Comparison of ENCODE assay signal across 12 mouse cellular contexts in the genomic region with DNA sequence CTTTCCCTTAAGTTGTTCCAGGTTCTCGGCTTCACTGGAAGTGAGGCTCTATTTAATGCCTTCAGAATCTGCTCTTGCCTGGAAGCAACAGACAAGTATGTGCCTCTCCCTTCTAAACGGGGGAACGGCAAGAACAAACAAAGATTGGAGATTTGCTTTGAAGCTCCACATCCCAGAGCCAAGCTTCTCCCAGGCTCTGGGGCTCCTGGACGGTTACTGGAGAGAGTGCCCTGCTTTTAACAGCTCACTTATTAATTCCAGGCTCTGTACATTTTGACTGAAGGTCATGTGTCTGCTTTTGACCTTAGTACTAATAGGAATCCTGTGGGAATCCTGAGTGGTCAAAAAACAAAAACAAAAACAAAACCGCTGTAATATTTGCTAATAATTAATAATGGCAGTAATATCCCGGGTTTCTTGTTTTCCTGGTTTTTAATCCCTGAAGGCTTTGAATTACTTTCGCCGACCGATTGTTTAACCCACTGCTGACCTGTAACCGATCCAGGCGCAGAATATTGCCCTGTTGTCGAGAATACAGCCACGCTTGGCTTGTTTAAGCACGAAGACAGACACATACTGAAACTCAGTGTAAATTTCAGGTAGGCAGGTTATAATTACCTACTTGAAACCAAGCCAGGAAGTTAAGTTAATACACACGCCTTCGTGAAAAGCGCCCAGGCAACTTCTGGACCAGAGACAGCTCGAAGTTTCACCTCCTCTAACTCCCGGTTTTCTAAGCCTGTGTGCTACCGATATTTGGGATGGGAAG. TPM values are rescaled to one million over a fixed set of nuclear protein-coding genes. Genes with fewer than 3 reads are reported as not detected.
A peak's percentile ranks its signal among the peaks of the same experiment; 100 is the strongest.
DNase-seq lines count a peak whose midpoint lies in the region; ATAC-seq lines count a peak whose summit lies in the region.
"Had no signal": no experiment of that assay in that cellular context is flagged by ENCODE, and none has a peak within 500 bp of the region (broad histone marks: within the 10 kb centered on the region; RNA-seq: fewer than 3 reads in every experiment).

No protein-coding gene starts in this region.

- peaks cover 6% of the 10 kb centered on the region for H3K4me1 ChIP-seq in embryonic facial prominence, embryonic 11.5 days (ENCODE audit: control insufficient read depth, insufficient read depth, low read length)
- H3K4me1 ChIP-seq in kidney, embryonic 14.5 days (ENCODE audit: control insufficient read depth, insufficient read depth, low read length): peaks cover 33% of the 10 kb centered on the region
- H3K4me1 ChIP-seq in limb, embryonic 15.5 days: peaks cover 34% of the 10 kb centered on the region
- peaks cover 26% of the 10 kb centered on the region for H3K4me1 ChIP-seq in forebrain, embryonic 13.5 days

- 32% methylated on average over 20 of the region's 20 CpGs for WGBS in embryonic facial prominence, embryonic 11.5 days
- 24% methylated on average over 20 of the region's 20 CpGs for WGBS in kidney, embryonic 14.5 days
- 18% methylated on average over 20 of the region's 20 CpGs for WGBS in limb, embryonic 15.5 days
- WGBS in forebrain, embryonic 13.5 days: 75% methylated on average over 20 of the region's 20 CpGs

- peak overlapping the region; percentile 67; the same call in 1 of the 2 replicates for H3K27ac ChIP-seq in embryonic facial prominence, embryonic 11.5 days (replicated peaks; ENCODE audit: low read depth, low read length)
- H3K27ac ChIP-seq in kidney, embryonic 14.5 days (ENCODE audit: low read depth, low read length): peak overlapping the region; percentile 82
- H3K27ac ChIP-seq in limb, embryonic 15.5 days: peak overlapping the region; percentile 81
- no peak overlapping the region for H3K27ac ChIP-seq in forebrain, embryonic 13.5 days

- no peaks in the 10 kb centered on the region for H3K9me3 ChIP-seq in embryonic facial prominence, embryonic 11.5 days (replicated peaks; ENCODE audit: control insufficient read depth, low read length)
- H3K9me3 ChIP-seq in kidney, embryonic 14.5 days (ENCODE audit: control insufficient read depth, low read length): no peaks in the 10 kb centered on the region
- no peaks in the 10 kb centered on the region for H3K9me3 ChIP-seq in limb, embryonic 15.5 days
- no peaks in the 10 kb centered on the region for H3K9me3 ChIP-seq in forebrain, embryonic 13.5 days (replicated peaks)

- no peaks in the 10 kb centered on the region for H3K36me3 ChIP-seq in embryonic facial prominence, embryonic 11.5 days (replicated peaks; ENCODE audit: control insufficient read depth, insufficient read depth, low read depth, low read length)
- no peaks in the 10 kb centered on the region for H3K36me3 ChIP-seq in kidney, embryonic 14.5 days (ENCODE audit: control insufficient read depth, insufficient read depth, low read length)
- H3K36me3 ChIP-seq in limb, embryonic 15.5 days: no peaks in the 10 kb centered on the region
- H3K36me3 ChIP-seq in forebrain, embryonic 13.5 days (ENCODE audit: poor library complexity, severe bottlenecking): no peaks in the 10 kb centered on the region

- H3K4me2 ChIP-seq in embryonic facial prominence, embryonic 11.5 days (ENCODE audit: low read depth, low read length): no peak overlapping the region
- H3K4me2 ChIP-seq in kidney, embryonic 14.5 days (replicated peaks; ENCODE audit: low read depth, low read length): 0 out of 2 replicates have a peak overlapping the region, but pooled peaks have one; percentile 12
- H3K4me2 ChIP-seq in limb, embryonic 15.5 days: peak overlapping the region; percentile 10
- no peak overlapping the region for H3K4me2 ChIP-seq in forebrain, embryonic 13.5 days

- no peak for ATAC-seq in embryonic facial prominence, embryonic 11.5 days (replicated peaks; ENCODE audit: insufficient number of reproducible peaks, low FRiP score, low TSS enrichment, low read depth)
- no peak for ATAC-seq in kidney, embryonic 14.5 days (ENCODE audit: low FRiP score, low TSS enrichment)
- no peak for ATAC-seq in limb, embryonic 15.5 days (ENCODE audit: insufficient number of reproducible peaks, low FRiP score, low TSS enrichment, low read depth)
- no peak for ATAC-seq in forebrain, embryonic 13.5 days
- ATAC-seq: forebrain, postnatal 0 days had no signal

- DNase-seq in A20 (ENCODE audit: low read depth, low spot score): peak; percentile 81
- DNase-seq in embryonic facial prominence, embryonic 11.5 days (ENCODE audit: low spot score): peak; percentile 45
- no peak for DNase-seq in urinary bladder, adult 18-20 months (ENCODE audit: low spot score in 2 of 2)
- DNase-seq in adrenal gland, postnatal 25 days: no peak
- DNase-seq: forebrain, postnatal 0 days; heart, adult 11 months; heart, postnatal 36 days had no signal

- H3K27me3 ChIP-seq in embryonic facial prominence, embryonic 11.5 days (ENCODE audit: control insufficient read depth, insufficient read depth, low read length): no peaks in the 10 kb centered on the region
- H3K27me3 ChIP-seq in kidney, embryonic 14.5 days (ENCODE audit: control insufficient read depth, insufficient read depth, low read length): no peaks in the 10 kb centered on the region
- H3K27me3 ChIP-seq in limb, embryonic 15.5 days: no peaks in the 10 kb centered on the region
- no peaks in the 10 kb centered on the region for H3K27me3 ChIP-seq in forebrain, embryonic 13.5 days

- peak overlapping the region; percentile 23; the same call in 1 of the 2 replicates for H3K9ac ChIP-seq in embryonic facial prominence, embryonic 11.5 days (replicated peaks; ENCODE audit: low read length)
- no peak overlapping the region for H3K9ac ChIP-seq in kidney, embryonic 14.5 days (ENCODE audit: low read depth, low read length)
- no peak overlapping the region for H3K9ac ChIP-seq in limb, embryonic 15.5 days
- no peak overlapping the region for H3K9ac ChIP-seq in forebrain, embryonic 13.5 days
- H3K9ac ChIP-seq: forebrain, postnatal 0 days had no signal

- H3K4me3 ChIP-seq in embryonic facial prominence, embryonic 11.5 days (ENCODE audit: low read depth, low read length): no peak overlapping the region
- no peak overlapping the region for H3K4me3 ChIP-seq in kidney, embryonic 14.5 days (ENCODE audit: low read length)
- H3K4me3 ChIP-seq in limb, embryonic 15.5 days: no peak overlapping the region
- no peak overlapping the region for H3K4me3 ChIP-seq in forebrain, embryonic 13.5 days

RNA-seq across cellular contexts. Expression of a gene that starts 7.3 kb away (rescaled TPM):
- polyA plus RNA-seq in embryonic facial prominence, embryonic 11.5 days (2014; fragmentation: Nextera tagmentation; extraction: Ambion mirVana): not detected in 2 replicates
- polyA plus RNA-seq in kidney, embryonic 14.5 days (2014; fragmentation: Nextera tagmentation; extraction: Ambion mirVana): 0.47 TPM in 1 of 2 replicates, not detected in the other
- polyA plus RNA-seq in limb, embryonic 15.5 days (2015; fragmentation: Nextera tagmentation; extraction: Ambion mirVana): 1.2 and 3.7 TPM in 2 replicates
- 6.7 and 7.4 TPM in 2 replicates for total RNA-seq in adrenal gland, postnatal 25 days (2021)
- polyA plus RNA-seq in forebrain, embryonic 13.5 days (2015; fragmentation: Nextera tagmentation; extraction: Ambion mirVana): 3.5 and 10.1 TPM in 2 replicates
- total RNA-seq: forebrain, postnatal 0 days had no signal
- polyA plus RNA-seq: brain, embryonic 14.5 days; urinary bladder, adult 2 months had no signal

Comparison
In these comparisons a context has a peak if more than half of its experiments do, and no peak if none do; other contexts are left out.
1. DNase-seq: peak in A20 (single experiment) and embryonic facial prominence, embryonic 11.5 days (single experiment); none in urinary bladder, adult 18-20 months (0 of 2) and adrenal gland, postnatal 25 days (single experiment).
2. H3K4me2 ChIP-seq: peak in kidney, embryonic 14.5 days (single experiment) and limb, embryonic 15.5 days (single experiment); none in embryonic facial prominence, embryonic 11.5 days (single experiment) and forebrain, embryonic 13.5 days (single experiment).